Mouse (Mus musculus): ENCODE results near the gene Kxd1. TPM values are rescaled to one million over a fixed set of nuclear protein-coding genes. Genes with fewer than 3 reads are reported as not detected.
A peak's percentile ranks its signal among the peaks of the same experiment; 100 is the strongest.

Gene Kxd1
- total and polyA plus RNA-seq, 2 experiments from 2014 or later, result 36.3 to 53.1 TPM

GRCm38 (mm10) chr8:70464162-70464561 is 63.6 kb downstream of the Kxd1 start:
- Histone ChIP-seq H3K4me2 (ENCODE audit: low read depth, low read length, poor library complexity, severe bottlenecking) (no peak overlapping the region), H3K4me1 (ENCODE audit: insufficient read depth, low read length) (0 out of 2 replicates have a peak, but pooled peaks cover 2% of the 10 kb centered on the region), H3K4me3 (ENCODE audit: low read depth, low read length) (no peak overlapping the region), H3K27ac (ENCODE audit: low read depth, low read length) (no peak overlapping the region), H3K27me3 (ENCODE audit: insufficient read depth, low read length) (no peaks in the 10 kb centered on the region), H3K9me3 (ENCODE audit: low read length) (no peaks in the 10 kb centered on the region), H3K9ac (replicated peaks; ENCODE audit: low read length, poor library complexity, severe bottlenecking) (no peak overlapping the region), H3K36me3 (ENCODE audit: insufficient read depth, low read length) (peaks cover 2% of the 10 kb centered on the region; the same call in 1 of the 2 replicates)
- DNase-seq (ENCODE audit: low spot score) (no peak), ATAC-seq (ENCODE audit: low FRiP score) (no peak)
- TF ChIP-seq CTCF (IDR thresholded peaks at IDR 0.05), result no peak
- 92% methylated on average over 6 of the region's 6 CpGs for WGBS

DNA sequence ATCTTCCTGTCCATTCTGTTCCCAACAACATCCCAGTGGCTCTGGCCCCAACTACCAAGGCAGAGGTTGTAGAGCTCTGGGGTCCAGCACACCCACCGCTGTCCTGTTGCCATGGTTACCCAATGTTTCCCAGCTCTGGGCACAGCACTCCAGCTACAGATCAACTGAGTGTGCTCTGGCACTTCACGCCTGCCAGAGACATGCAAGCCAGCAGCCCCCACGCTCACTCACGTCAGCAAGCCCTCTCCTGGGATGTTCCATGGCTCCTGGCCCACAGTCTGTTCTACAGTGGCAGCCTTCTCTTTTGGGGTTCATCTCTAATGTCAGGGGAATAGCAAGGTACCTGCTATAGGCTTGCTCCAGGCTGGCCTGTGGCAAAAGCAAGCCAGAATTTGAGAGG is 64.5 kb downstream of the Kxd1 start:
- TF ChIP-seq CTCF (IDR thresholded peaks at IDR 0.05), result no peak
- Histone ChIP-seq H3K4me2 (ENCODE audit: low read depth, low read length, poor library complexity, severe bottlenecking) (no peak overlapping the region), H3K36me3 (ENCODE audit: insufficient read depth, low read length) (peaks cover 2% of the 10 kb centered on the region; the same call in 1 of the 2 replicates), H3K9me3 (ENCODE audit: low read length) (no peaks in the 10 kb centered on the region), H3K27me3 (ENCODE audit: insufficient read depth, low read length) (no peaks in the 10 kb centered on the region), H3K27ac (ENCODE audit: low read depth, low read length) (no peak overlapping the region), H3K9ac (replicated peaks; ENCODE audit: low read length, poor library complexity, severe bottlenecking) (no peak overlapping the region), H3K4me3 (ENCODE audit: low read depth, low read length) (no peak overlapping the region), H3K4me1 (ENCODE audit: insufficient read depth, low read length) (0 out of 2 replicates have a peak, but pooled peaks cover 2% of the 10 kb centered on the region)
- 46% methylated on average over 4 of the region's 4 CpGs for WGBS
- ATAC-seq (ENCODE audit: low FRiP score) (no peak), DNase-seq (ENCODE audit: low spot score) (peak; percentile 33)

DNA sequence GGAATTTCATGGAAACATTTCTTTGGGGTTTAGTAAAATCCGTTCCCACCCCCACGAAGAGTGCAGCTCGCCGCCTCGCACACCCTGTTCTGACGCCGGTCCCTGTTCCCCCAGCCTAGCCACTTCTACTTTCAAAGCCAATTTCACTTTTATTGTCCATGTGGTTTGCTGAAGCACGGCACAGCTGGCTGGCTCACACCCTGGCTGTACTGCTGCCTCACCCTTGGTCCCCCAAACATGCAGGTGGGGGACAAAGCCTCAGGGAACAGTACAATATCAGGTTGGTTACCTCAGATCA is 65.3 kb downstream of the Kxd1 start:
- no peak for TF ChIP-seq CTCF (IDR thresholded peaks at IDR 0.05)
- Histone ChIP-seq H3K36me3 (ENCODE audit: insufficient read depth, low read length) (peaks cover 2% of the 10 kb centered on the region; the same call in 1 of the 2 replicates), H3K9ac (replicated peaks; ENCODE audit: low read length, poor library complexity, severe bottlenecking) (no peak overlapping the region), H3K4me3 (ENCODE audit: low read depth, low read length) (no peak overlapping the region), H3K4me2 (ENCODE audit: low read depth, low read length, poor library complexity, severe bottlenecking) (no peak overlapping the region), H3K27me3 (ENCODE audit: insufficient read depth, low read length) (no peaks in the 10 kb centered on the region), H3K9me3 (ENCODE audit: low read length) (no peaks in the 10 kb centered on the region), H3K27ac (ENCODE audit: low read depth, low read length) (no peak overlapping the region), H3K4me1 (ENCODE audit: insufficient read depth, low read length) (0 out of 2 replicates have a peak, but pooled peaks cover 2% of the 10 kb centered on the region)
- no peak for DNase-seq (ENCODE audit: low spot score)
- no peak for ATAC-seq (ENCODE audit: low FRiP score)
- WGBS, result 89% methylated on average over 8 of the region's 8 CpGs

DNA sequence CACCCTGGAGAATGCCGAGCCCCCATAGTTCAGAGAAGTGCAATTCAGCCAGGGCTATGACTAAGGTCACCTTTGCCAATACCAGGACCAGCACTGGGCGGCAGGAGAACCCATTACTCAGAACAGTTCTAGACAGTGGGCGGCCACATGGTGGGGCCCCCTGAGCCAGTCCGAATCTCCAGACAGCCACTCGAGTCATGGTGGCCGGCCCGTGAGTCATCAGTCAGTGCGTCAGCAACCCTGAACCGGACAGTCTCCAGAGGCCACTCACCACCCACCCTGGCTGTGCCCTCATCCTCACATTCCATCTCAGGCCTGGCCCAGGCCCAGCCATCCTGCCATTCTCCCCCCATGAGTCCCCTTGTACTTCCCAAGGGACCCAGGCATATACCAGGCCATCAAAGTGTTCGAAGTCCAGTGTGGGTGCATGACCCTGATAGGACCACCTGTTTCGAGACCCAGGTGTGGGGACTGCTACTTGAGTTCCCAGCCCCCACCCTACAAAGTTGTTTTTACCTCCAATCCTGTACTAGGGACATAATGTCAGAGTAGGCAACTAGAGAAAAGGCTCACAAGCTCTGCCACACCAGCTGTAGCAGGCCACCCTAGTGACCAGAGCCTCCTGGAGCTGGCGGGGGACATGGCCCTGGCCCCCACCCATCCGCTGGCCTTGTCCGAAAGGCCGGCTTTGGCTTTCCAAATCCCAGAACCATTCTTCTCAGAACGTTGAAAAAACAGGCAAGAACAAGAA is 65.8 kb downstream of the Kxd1 start:
- ATAC-seq (ENCODE audit: low FRiP score) (no peak), DNase-seq (ENCODE audit: low spot score) (no peak)
- Histone ChIP-seq H3K9ac (replicated peaks; ENCODE audit: low read length, poor library complexity, severe bottlenecking) (no peak overlapping the region), H3K4me2 (ENCODE audit: low read depth, low read length, poor library complexity, severe bottlenecking) (no peak overlapping the region), H3K4me1 (ENCODE audit: insufficient read depth, low read length) (0 out of 2 replicates have a peak, but pooled peaks cover 2% of the 10 kb centered on the region), H3K27ac (ENCODE audit: low read depth, low read length) (no peak overlapping the region), H3K4me3 (ENCODE audit: low read depth, low read length) (no peak overlapping the region), H3K27me3 (ENCODE audit: insufficient read depth, low read length) (no peaks in the 10 kb centered on the region), H3K36me3 (ENCODE audit: insufficient read depth, low read length) (peaks cover 2% of the 10 kb centered on the region; the same call in 1 of the 2 replicates), H3K9me3 (ENCODE audit: low read length) (no peaks in the 10 kb centered on the region)
- WGBS, result 95% methylated on average over 16 of the region's 16 CpGs
- no peak for TF ChIP-seq CTCF (IDR thresholded peaks at IDR 0.05)

DNA sequence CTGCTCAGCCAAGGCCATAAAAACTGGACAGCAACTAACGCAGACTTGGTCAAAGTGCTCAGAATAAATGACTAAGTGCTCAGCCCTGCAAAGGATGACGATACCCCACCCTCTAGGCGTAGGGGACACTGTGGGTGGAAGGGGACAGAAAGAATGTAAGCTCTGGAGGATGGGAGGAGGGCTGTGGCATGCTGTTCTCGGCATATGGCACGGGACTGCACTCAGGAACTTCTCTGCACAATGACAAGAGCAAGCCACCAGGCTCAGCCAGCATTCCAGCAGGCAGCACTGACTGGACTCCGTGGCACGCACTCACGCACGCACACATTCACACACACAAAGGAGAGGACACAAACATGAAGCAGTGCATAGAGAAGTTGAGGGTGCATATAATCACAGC is 67.2 kb downstream of the Kxd1 start:
- 76% methylated on average over 9 of the region's 9 CpGs for WGBS
- H3K4me1 ChIP-seq (ENCODE audit: insufficient read depth, low read length), result 0 out of 2 replicates have a peak, but pooled peaks cover 2% of the 10 kb centered on the region
- no peak for TF ChIP-seq CTCF (IDR thresholded peaks at IDR 0.05)

GRCm38 (mm10) chr8:70460199-70460598 is 67.6 kb downstream of the Kxd1 start:
- WGBS, result 92% methylated on average over 5 of the region's 5 CpGs
- H3K4me2 ChIP-seq (ENCODE audit: low read depth, low read length, poor library complexity, severe bottlenecking), result no peak overlapping the region
- H3K36me3 ChIP-seq (ENCODE audit: insufficient read depth, low read length), result peaks cover 2% of the 10 kb centered on the region; the same call in 1 of the 2 replicates
- DNase-seq (ENCODE audit: low spot score), result no peak
- H3K4me3 ChIP-seq (ENCODE audit: low read depth, low read length), result no peak overlapping the region
- no peak overlapping the region for H3K27ac ChIP-seq (ENCODE audit: low read depth, low read length)
- H3K4me1 ChIP-seq (ENCODE audit: insufficient read depth, low read length), result 0 out of 2 replicates have a peak, but pooled peaks cover 2% of the 10 kb centered on the region
- TF ChIP-seq CTCF (IDR thresholded peaks at IDR 0.05), result no peak
- H3K9ac ChIP-seq (replicated peaks; ENCODE audit: low read length, poor library complexity, severe bottlenecking), result no peak overlapping the region
- no peak for ATAC-seq (ENCODE audit: low FRiP score)
- H3K9me3 ChIP-seq (ENCODE audit: low read length), result no peaks in the 10 kb centered on the region
- H3K27me3 ChIP-seq (ENCODE audit: insufficient read depth, low read length), result no peaks in the 10 kb centered on the region

More for the DNA sequence above, 67.2 kb downstream of the Kxd1 start:
- Histone ChIP-seq H3K27me3 (ENCODE audit: insufficient read depth, low read length) (no peaks in the 10 kb centered on the region), H3K4me3 (ENCODE audit: low read depth, low read length) (no peak overlapping the region), H3K36me3 (ENCODE audit: insufficient read depth, low read length) (peaks cover 2% of the 10 kb centered on the region; the same call in 1 of the 2 replicates), H3K4me2 (ENCODE audit: low read depth, low read length, poor library complexity, severe bottlenecking) (no peak overlapping the region), H3K9me3 (ENCODE audit: low read length) (no peaks in the 10 kb centered on the region), H3K27ac (ENCODE audit: low read depth, low read length) (no peak overlapping the region), H3K9ac (replicated peaks; ENCODE audit: low read length, poor library complexity, severe bottlenecking) (no peak overlapping the region)
- no peak for ATAC-seq (ENCODE audit: low FRiP score)
- no peak for DNase-seq (ENCODE audit: low spot score)
